Mouse (Mus musculus): ENCODE measurements around the gene Samd3. TPM values are rescaled to one million over a fixed set of nuclear protein-coding genes. Genes with fewer than 3 reads are reported as not detected.

Gene Samd3
- polyA plus RNA-seq, 1 experiment from 2014 or later: not detected

- H3K36me3 ChIP-seq (ENCODE audit: control insufficient read depth, insufficient read depth, low read length): no peaks in the 10 kb centered on the region
- no peak overlapping the region for H3K4me2 ChIP-seq (ENCODE audit: low read length)
- H3K27ac ChIP-seq (replicated peaks in 1 of 2; ENCODE audit: control insufficient read depth in 1 of 2, insufficient read depth in 1 of 2, low read depth in 2 of 2, low read length in 2 of 2): no peak overlapping the region
- no peak for ATAC-seq (ENCODE audit: insufficient number of reproducible peaks, insufficient read depth, low FRiP score, low read depth)
- no peaks in the 10 kb centered on the region for H3K4me1 ChIP-seq (ENCODE audit: control insufficient read depth in 2 of 2, insufficient read depth in 2 of 2, low read length in 2 of 2)
- H3K9me3 ChIP-seq (ENCODE audit: control insufficient read depth, low read length): no peaks in the 10 kb centered on the region
- no peaks in the 10 kb centered on the region for H3K27me3 ChIP-seq (ENCODE audit: control insufficient read depth, insufficient read depth, low read length)
- H3K9ac ChIP-seq (ENCODE audit: low read length): no peak overlapping the region
- no peak overlapping the region for H3K4me3 ChIP-seq (ENCODE audit: control insufficient read depth in 1 of 2, insufficient read depth in 1 of 2, low read depth in 1 of 2, low read length in 2 of 2)
Observed at GRCm38 (mm10) chr10:26228187-26228586, 1.3 kb upstream of the Samd3 start.

GRCm38 (mm10) chr10:26232071-26232653 lies 2.7 kb downstream of the Samd3 start:
- no peak overlapping the region for H3K9ac ChIP-seq (ENCODE audit: low read length)
- no peak overlapping the region for H3K4me3 ChIP-seq (ENCODE audit: control insufficient read depth in 1 of 2, insufficient read depth in 1 of 2, low read depth in 1 of 2, low read length in 2 of 2)
- no peak overlapping the region for H3K4me2 ChIP-seq (ENCODE audit: low read length)
- 83% methylated on average over 3 of the region's 3 CpGs for WGBS
- H3K27ac ChIP-seq (replicated peaks in 1 of 2; ENCODE audit: control insufficient read depth in 1 of 2, insufficient read depth in 1 of 2, low read depth in 2 of 2, low read length in 2 of 2): no peak overlapping the region
- H3K27me3 ChIP-seq (ENCODE audit: control insufficient read depth, insufficient read depth, low read length): no peaks in the 10 kb centered on the region
- H3K4me1 ChIP-seq (ENCODE audit: control insufficient read depth in 2 of 2, insufficient read depth in 2 of 2, low read length in 2 of 2): no peaks in the 10 kb centered on the region
- no peaks in the 10 kb centered on the region for H3K36me3 ChIP-seq (ENCODE audit: control insufficient read depth, insufficient read depth, low read length)
- ATAC-seq (ENCODE audit: insufficient number of reproducible peaks, insufficient read depth, low FRiP score, low read depth): no peak
- H3K9me3 ChIP-seq (ENCODE audit: control insufficient read depth, low read length): no peaks in the 10 kb centered on the region

- 34% methylated on average over 4 of the region's 4 CpGs for WGBS
- no peak overlapping the region for H3K27ac ChIP-seq (replicated peaks in 1 of 2; ENCODE audit: control insufficient read depth in 1 of 2, insufficient read depth in 1 of 2, low read depth in 2 of 2, low read length in 2 of 2)
Observed at GRCm38 (mm10) chr10:26238559-26238958, 9.1 kb downstream of the Samd3 start.

GRCm38 (mm10) chr10:26239090-26239489 lies 9.6 kb downstream of the Samd3 start:
- 67% methylated on average over 1 of the region's 1 CpGs for WGBS
- H3K4me1 ChIP-seq (ENCODE audit: control insufficient read depth in 2 of 2, insufficient read depth in 2 of 2, low read length in 2 of 2): no peaks in the 10 kb centered on the region
- H3K4me2 ChIP-seq (ENCODE audit: low read length): no peak overlapping the region
- no peaks in the 10 kb centered on the region for H3K27me3 ChIP-seq (ENCODE audit: control insufficient read depth, insufficient read depth, low read length)
- ATAC-seq (ENCODE audit: insufficient number of reproducible peaks, insufficient read depth, low FRiP score, low read depth): no peak
- no peaks in the 10 kb centered on the region for H3K9me3 ChIP-seq (ENCODE audit: control insufficient read depth, low read length)
- H3K27ac ChIP-seq (replicated peaks in 1 of 2; ENCODE audit: control insufficient read depth in 1 of 2, insufficient read depth in 1 of 2, low read depth in 2 of 2, low read length in 2 of 2): no peak overlapping the region
- H3K36me3 ChIP-seq (ENCODE audit: control insufficient read depth, insufficient read depth, low read length): no peaks in the 10 kb centered on the region
- no peak overlapping the region for H3K4me3 ChIP-seq (ENCODE audit: control insufficient read depth in 1 of 2, insufficient read depth in 1 of 2, low read depth in 1 of 2, low read length in 2 of 2)
- no peak overlapping the region for H3K9ac ChIP-seq (ENCODE audit: low read length)

More at GRCm38 (mm10) chr10:26238559-26238958, 9.1 kb downstream of the Samd3 start:
- Histone ChIP-seq H3K4me1 (ENCODE audit: control insufficient read depth in 2 of 2, insufficient read depth in 2 of 2, low read length in 2 of 2) (no peaks in the 10 kb centered on the region), H3K9me3 (ENCODE audit: control insufficient read depth, low read length) (no peaks in the 10 kb centered on the region), H3K27me3 (ENCODE audit: control insufficient read depth, insufficient read depth, low read length) (no peaks in the 10 kb centered on the region), H3K36me3 (ENCODE audit: control insufficient read depth, insufficient read depth, low read length) (no peaks in the 10 kb centered on the region), H3K4me3 (ENCODE audit: control insufficient read depth in 1 of 2, insufficient read depth in 1 of 2, low read depth in 1 of 2, low read length in 2 of 2) (no peak overlapping the region), H3K9ac (ENCODE audit: low read length) (no peak overlapping the region), H3K4me2 (ENCODE audit: low read length) (no peak overlapping the region)
- no peak for ATAC-seq (ENCODE audit: insufficient number of reproducible peaks, insufficient read depth, low FRiP score, low read depth)

GRCm38 (mm10) chr10:26243203-26243602 lies 13.7 kb downstream of the Samd3 start:
- no peak for ATAC-seq (ENCODE audit: insufficient number of reproducible peaks, insufficient read depth, low FRiP score, low read depth)
- no peaks in the 10 kb centered on the region for H3K36me3 ChIP-seq (ENCODE audit: control insufficient read depth, insufficient read depth, low read length)
- H3K27me3 ChIP-seq (ENCODE audit: control insufficient read depth, insufficient read depth, low read length): no peaks in the 10 kb centered on the region
- H3K4me2 ChIP-seq (ENCODE audit: low read length): no peak overlapping the region
- H3K9me3 ChIP-seq (ENCODE audit: control insufficient read depth, low read length): no peaks in the 10 kb centered on the region
- no peaks in the 10 kb centered on the region for H3K4me1 ChIP-seq (ENCODE audit: control insufficient read depth in 2 of 2, insufficient read depth in 2 of 2, low read length in 2 of 2)
- H3K4me3 ChIP-seq (ENCODE audit: control insufficient read depth in 1 of 2, insufficient read depth in 1 of 2, low read depth in 1 of 2, low read length in 2 of 2): no peak overlapping the region
- WGBS: 76% methylated on average over 3 of the region's 3 CpGs
- no peak overlapping the region for H3K9ac ChIP-seq (ENCODE audit: low read length)
- H3K27ac ChIP-seq (replicated peaks in 1 of 2; ENCODE audit: control insufficient read depth in 1 of 2, insufficient read depth in 1 of 2, low read depth in 2 of 2, low read length in 2 of 2): no peak overlapping the region

GRCm38 (mm10) chr10:26244466-26244865 lies 15.0 kb downstream of the Samd3 start:
- Histone ChIP-seq H3K4me1 (ENCODE audit: control insufficient read depth in 2 of 2, insufficient read depth in 2 of 2, low read length in 2 of 2) (no peaks in the 10 kb centered on the region), H3K27ac (replicated peaks in 1 of 2; ENCODE audit: control insufficient read depth in 1 of 2, insufficient read depth in 1 of 2, low read depth in 2 of 2, low read length in 2 of 2) (no peak overlapping the region), H3K36me3 (ENCODE audit: control insufficient read depth, insufficient read depth, low read length) (no peaks in the 10 kb centered on the region), H3K9ac (ENCODE audit: low read length) (no peak overlapping the region), H3K4me3 (ENCODE audit: control insufficient read depth in 1 of 2, insufficient read depth in 1 of 2, low read depth in 1 of 2, low read length in 2 of 2) (no peak overlapping the region), H3K4me2 (ENCODE audit: low read length) (no peak overlapping the region), H3K27me3 (ENCODE audit: control insufficient read depth, insufficient read depth, low read length) (no peaks in the 10 kb centered on the region), H3K9me3 (ENCODE audit: control insufficient read depth, low read length) (no peaks in the 10 kb centered on the region)
- 72% methylated on average over 6 of the region's 6 CpGs for WGBS
- no peak for ATAC-seq (ENCODE audit: insufficient number of reproducible peaks, insufficient read depth, low FRiP score, low read depth)

GRCm38 (mm10) chr10:26249426-26250165 lies 20.1 kb downstream of the Samd3 start:
- Histone ChIP-seq H3K36me3 (ENCODE audit: control insufficient read depth, insufficient read depth, low read length) (no peaks in the 10 kb centered on the region), H3K27ac (replicated peaks in 1 of 2; ENCODE audit: control insufficient read depth in 1 of 2, insufficient read depth in 1 of 2, low read depth in 2 of 2, low read length in 2 of 2) (no peak overlapping the region), H3K4me3 (ENCODE audit: control insufficient read depth in 1 of 2, insufficient read depth in 1 of 2, low read depth in 1 of 2, low read length in 2 of 2) (no peak overlapping the region), H3K9me3 (ENCODE audit: control insufficient read depth, low read length) (no peaks in the 10 kb centered on the region), H3K4me1 (ENCODE audit: control insufficient read depth in 2 of 2, insufficient read depth in 2 of 2, low read length in 2 of 2) (no peaks in the 10 kb centered on the region), H3K4me2 (ENCODE audit: low read length) (no peak overlapping the region), H3K27me3 (ENCODE audit: control insufficient read depth, insufficient read depth, low read length) (no peaks in the 10 kb centered on the region), H3K9ac (ENCODE audit: low read length) (no peak overlapping the region)
- ATAC-seq (ENCODE audit: insufficient number of reproducible peaks, insufficient read depth, low FRiP score, low read depth): no peak
- WGBS: 79% methylated on average over 7 of the region's 7 CpGs

GRCm38 (mm10) chr10:26259908-26260307 lies 30.4 kb downstream of the Samd3 start:
- Histone ChIP-seq H3K9ac (ENCODE audit: low read length) (no peak overlapping the region), H3K9me3 (ENCODE audit: control insufficient read depth, low read length) (no peaks in the 10 kb centered on the region), H3K4me3 (ENCODE audit: control insufficient read depth in 1 of 2, insufficient read depth in 1 of 2, low read depth in 1 of 2, low read length in 2 of 2) (no peak overlapping the region), H3K27me3 (ENCODE audit: control insufficient read depth, insufficient read depth, low read length) (no peaks in the 10 kb centered on the region), H3K4me1 (ENCODE audit: control insufficient read depth in 2 of 2, insufficient read depth in 2 of 2, low read length in 2 of 2) (no peaks in the 10 kb centered on the region), H3K4me2 (ENCODE audit: low read length) (no peak overlapping the region), H3K36me3 (ENCODE audit: control insufficient read depth, insufficient read depth, low read length) (no peaks in the 10 kb centered on the region), H3K27ac (replicated peaks in 1 of 2; ENCODE audit: control insufficient read depth in 1 of 2, insufficient read depth in 1 of 2, low read depth in 2 of 2, low read length in 2 of 2) (no peak overlapping the region)
- 63% methylated on average over 4 of the region's 4 CpGs for WGBS
- no peak for ATAC-seq (ENCODE audit: insufficient number of reproducible peaks, insufficient read depth, low FRiP score, low read depth)
